18 mouse cellular contexts compared by ENCODE assay signal in the genomic region with DNA sequence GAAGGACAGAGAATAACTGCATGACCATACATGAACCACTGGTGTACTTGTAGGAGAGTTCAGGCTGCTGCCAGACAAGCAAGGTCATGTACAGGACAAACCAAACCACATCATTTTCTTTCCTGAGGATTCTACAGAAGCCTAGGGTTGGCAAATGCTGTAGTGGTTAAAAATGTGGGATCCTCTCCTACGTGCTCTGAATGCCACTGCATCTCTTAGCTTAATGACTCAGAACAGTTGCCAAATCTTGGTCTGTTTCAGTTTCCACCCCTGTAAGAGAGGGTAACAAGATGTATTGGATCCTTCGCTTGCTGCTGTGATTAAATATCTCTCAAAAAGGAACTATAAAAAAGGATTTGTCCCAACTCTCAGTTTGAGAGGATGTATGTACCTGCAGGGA.
DNase-seq lines count a peak whose midpoint lies in the region; ATAC-seq lines count a peak whose summit lies in the region.
"Had no signal": no experiment of that assay in that cellular context is flagged by ENCODE, and none has a peak within 500 bp of the region (broad histone marks: within the 10 kb centered on the region; RNA-seq: fewer than 3 reads in every experiment).

No protein-coding gene starts in this region.

- peak; percentile 87 for ATAC-seq in frontal cortex, adult (ENCODE audit: low TSS enrichment)
- ATAC-seq: activated CD4-positive, CD25-positive, alpha-beta regulatory T cell, adult 4 months; forebrain, embryonic 14.5 days; forebrain, embryonic 16.5 days; Patski had no signal

- DNase-seq in frontal cortex, postnatal 14 days (ENCODE audit: low spot score in 2 of 2), result no peak
- DNase-seq in brain, adult 2 months (ENCODE audit: low read depth, low spot score), result peak; percentile 64
- no peak for DNase-seq in cerebellum, postnatal 10 days
- no peak for DNase-seq in urinary bladder, postnatal 14 days (ENCODE audit: low spot score)
- DNase-seq: adrenal gland, adult 8-10 months; adrenal gland, postnatal 14 days; adrenal gland, postnatal 36 days; cerebellum, adult 11 months; cerebellum, adult 18-20 months; cerebellum, adult 8-10 months; cerebellum, adult 9-11 months; cerebellum, postnatal 25 days; embryo, embryonic 11 days had no signal
